Mouse (Mus musculus): Measurements from ENCODE around the gene Prkag2. TPM values are rescaled to one million over a fixed set of nuclear protein-coding genes. Genes with fewer than 3 reads are reported as not detected.

Prkag2 gene
- polyA plus RNA-seq, 2 experiments = 3.1 to 4.0 TPM

- H3K27me3 ChIP-seq (ENCODE audit: control insufficient read depth, insufficient read depth, low read length) = no peaks in the 10 kb centered on the region
- H3K9ac ChIP-seq (replicated peaks) = no peak overlapping the region
- DNase-seq (ENCODE audit: low read depth in 3 of 3, low spot score in 3 of 3) (peak; percentile 39 to 46 (median 41)), ATAC-seq (ENCODE audit: insufficient read depth) (peak; percentile 61)
- no peaks in the 10 kb centered on the region for H3K36me3 ChIP-seq (replicated peaks; ENCODE audit: control insufficient read depth, insufficient read depth, low read depth)
- no peak overlapping the region for H3K27ac ChIP-seq
- no peak overlapping the region for H3K4me3 ChIP-seq (ENCODE audit: insufficient read depth in 1 of 2, low read depth in 2 of 2, low read length in 2 of 2)
- no peaks in the 10 kb centered on the region for H3K9me3 ChIP-seq (ENCODE audit: control insufficient read depth, low read length)
- WGBS (ENCODE audit: insufficient replicate concordance) = 5% methylated on average over 9 of the region's 9 CpGs
- H3K4me1 ChIP-seq (replicated peaks; ENCODE audit: control insufficient read depth in 2 of 2, insufficient read depth in 2 of 2, low read length in 1 of 2) = peaks cover 0 to 6% of the 10 kb centered on the region in 2 experiments; a peak in 2 of 4 replicates
- H3K4me2 ChIP-seq (ENCODE audit: low read depth) = peak overlapping the region; percentile 33
- TF ChIP-seq CTCF (IDR thresholded peaks at IDR 0.05; ENCODE audit: low read depth) (peak; percentile 94), EP300 (IDR thresholded peaks at IDR 0.05; ENCODE audit: low read depth) (no peak)
These were observed 90.0 kb downstream of the Prkag2 start for GRCm38 (mm10) chr5:25010438-25010892.

- no peak overlapping the region for H3K9ac ChIP-seq (replicated peaks)
- no peak for TF ChIP-seq CTCF (IDR thresholded peaks at IDR 0.05; ENCODE audit: low read depth)
- TF ChIP-seq EP300 (IDR thresholded peaks at IDR 0.05; ENCODE audit: low read depth) = no peak
- peaks cover 0 to 6% of the 10 kb centered on the region in 2 experiments; a peak in 2 of 4 replicates for H3K4me1 ChIP-seq (replicated peaks; ENCODE audit: control insufficient read depth in 2 of 2, insufficient read depth in 2 of 2, low read length in 1 of 2)
- no peak overlapping the region for H3K4me3 ChIP-seq (ENCODE audit: insufficient read depth in 1 of 2, low read depth in 2 of 2, low read length in 2 of 2)
- no peak overlapping the region for H3K4me2 ChIP-seq (ENCODE audit: low read depth)
- DNase-seq (ENCODE audit: low read depth in 3 of 3, low spot score in 3 of 3) (no peak), ATAC-seq (ENCODE audit: insufficient read depth) (no peak)
- no peaks in the 10 kb centered on the region for H3K9me3 ChIP-seq (ENCODE audit: control insufficient read depth, low read length)
- 69% methylated on average over 3 of the region's 3 CpGs for WGBS (ENCODE audit: insufficient replicate concordance)
- H3K36me3 ChIP-seq (replicated peaks; ENCODE audit: control insufficient read depth, insufficient read depth, low read depth) = no peaks in the 10 kb centered on the region
- no peak overlapping the region for H3K27ac ChIP-seq
- no peaks in the 10 kb centered on the region for H3K27me3 ChIP-seq (ENCODE audit: control insufficient read depth, insufficient read depth, low read length)
These were observed 90.7 kb downstream of the Prkag2 start for GRCm38 (mm10) chr5:25009770-25010169.

GRCm38 (mm10) chr5:25008966-25009365 lies 91.5 kb downstream of the Prkag2 start:
- ATAC-seq (ENCODE audit: insufficient read depth) = no peak
- TF ChIP-seq CTCF (IDR thresholded peaks at IDR 0.05; ENCODE audit: low read depth) (no peak), EP300 (IDR thresholded peaks at IDR 0.05; ENCODE audit: low read depth) (no peak)
- Histone ChIP-seq H3K4me2 (ENCODE audit: low read depth) (no peak overlapping the region), H3K9ac (replicated peaks) (no peak overlapping the region), H3K27ac (no peak overlapping the region), H3K4me1 (replicated peaks; ENCODE audit: control insufficient read depth in 2 of 2, insufficient read depth in 2 of 2, low read length in 1 of 2) (peaks cover 0 to 6% of the 10 kb centered on the region in 2 experiments; a peak in 2 of 4 replicates), H3K27me3 (ENCODE audit: control insufficient read depth, insufficient read depth, low read length) (no peaks in the 10 kb centered on the region), H3K36me3 (replicated peaks; ENCODE audit: control insufficient read depth, insufficient read depth, low read depth) (no peaks in the 10 kb centered on the region), H3K4me3 (ENCODE audit: insufficient read depth in 1 of 2, low read depth in 2 of 2, low read length in 2 of 2) (no peak overlapping the region), H3K9me3 (ENCODE audit: control insufficient read depth, low read length) (no peaks in the 10 kb centered on the region)
- DNase-seq (ENCODE audit: low read depth in 3 of 3, low spot score in 3 of 3) = no peak
- 45% methylated on average over 3 of the region's 3 CpGs for WGBS (ENCODE audit: insufficient replicate concordance)

DNA sequence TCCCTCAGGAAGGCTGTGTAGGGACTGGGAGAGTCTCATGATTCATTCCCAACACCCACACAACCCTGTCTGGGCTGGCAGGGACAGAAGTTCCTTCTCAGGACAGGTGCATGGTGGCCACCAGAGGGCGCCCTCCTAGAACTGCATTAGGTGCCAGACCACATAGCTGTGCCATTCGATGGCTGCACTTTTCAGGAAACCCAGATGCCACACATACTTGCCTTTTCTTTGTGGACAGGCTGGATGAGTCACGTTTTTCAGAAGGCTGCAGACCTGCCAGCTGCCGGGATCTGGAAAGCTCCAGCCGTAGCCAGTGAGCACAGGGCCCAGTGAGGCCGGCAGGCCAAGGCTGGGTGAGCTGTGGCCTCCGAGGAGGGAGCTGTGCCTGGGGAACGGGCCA lies 93.6 kb downstream of the Prkag2 start:
- H3K27ac ChIP-seq = no peak overlapping the region
- DNase-seq (ENCODE audit: low read depth in 3 of 3, low spot score in 3 of 3) (peak; percentile 28 to 31 (median 30)), ATAC-seq (ENCODE audit: insufficient read depth) (peak; percentile 42; the same call in 1 of the 2 replicates)
- H3K9me3 ChIP-seq (ENCODE audit: control insufficient read depth, low read length) = no peaks in the 10 kb centered on the region
- WGBS (ENCODE audit: insufficient replicate concordance) = 43% methylated on average over 8 of the region's 8 CpGs
- no peak for TF ChIP-seq EP300 (IDR thresholded peaks at IDR 0.05; ENCODE audit: low read depth)
- TF ChIP-seq CTCF (IDR thresholded peaks at IDR 0.05; ENCODE audit: low read depth) = peak; percentile 96
- H3K36me3 ChIP-seq (replicated peaks; ENCODE audit: control insufficient read depth, insufficient read depth, low read depth) = no peaks in the 10 kb centered on the region
- H3K9ac ChIP-seq (replicated peaks) = no peak overlapping the region
- peaks cover 0 to 6% of the 10 kb centered on the region in 2 experiments; a peak in 2 of 4 replicates for H3K4me1 ChIP-seq (replicated peaks; ENCODE audit: control insufficient read depth in 2 of 2, insufficient read depth in 2 of 2, low read length in 1 of 2)
- no peak overlapping the region for H3K4me3 ChIP-seq (ENCODE audit: insufficient read depth in 1 of 2, low read depth in 2 of 2, low read length in 2 of 2)
- H3K4me2 ChIP-seq (ENCODE audit: low read depth) = no peak overlapping the region
- no peaks in the 10 kb centered on the region for H3K27me3 ChIP-seq (ENCODE audit: control insufficient read depth, insufficient read depth, low read length)

DNA sequence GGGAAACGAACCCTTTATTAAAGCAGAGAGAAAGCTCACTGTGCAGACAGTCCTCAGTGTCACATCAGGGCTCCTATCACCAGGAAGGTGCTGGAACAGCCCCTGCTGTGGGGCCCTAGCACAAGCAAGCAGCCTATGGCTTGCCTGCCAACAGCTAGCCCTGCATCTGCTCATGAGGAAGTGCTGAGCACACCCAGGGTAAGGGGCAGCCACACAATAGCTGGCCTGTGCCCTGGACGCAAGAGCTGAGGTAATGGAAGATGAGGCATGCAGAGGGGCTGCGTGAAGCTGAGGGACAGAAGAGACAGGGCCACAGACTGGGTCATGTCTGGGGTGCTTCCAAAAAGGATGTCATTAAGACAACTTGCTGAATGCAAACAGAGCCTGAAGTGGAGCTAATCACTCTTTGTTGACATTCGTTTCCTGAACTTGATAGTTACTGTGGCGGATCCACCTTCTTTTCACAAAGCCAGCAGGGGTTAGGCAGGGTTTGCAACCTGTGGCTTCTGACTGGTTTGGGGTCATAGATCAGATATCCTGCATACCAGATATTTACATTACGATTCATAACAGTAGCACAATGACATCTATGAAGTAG lies 94.8 kb downstream of the Prkag2 start:
- DNase-seq (ENCODE audit: low read depth in 3 of 3, low spot score in 3 of 3) = no peak
- Histone ChIP-seq H3K27ac (no peak overlapping the region), H3K4me2 (ENCODE audit: low read depth) (no peak overlapping the region), H3K9ac (replicated peaks) (no peak overlapping the region), H3K9me3 (ENCODE audit: control insufficient read depth, low read length) (no peaks in the 10 kb centered on the region), H3K27me3 (ENCODE audit: control insufficient read depth, insufficient read depth, low read length) (no peaks in the 10 kb centered on the region), H3K4me3 (ENCODE audit: insufficient read depth in 1 of 2, low read depth in 2 of 2, low read length in 2 of 2) (no peak overlapping the region), H3K4me1 (replicated peaks; ENCODE audit: control insufficient read depth in 2 of 2, insufficient read depth in 2 of 2, low read length in 1 of 2) (peaks cover 0 to 4% of the 10 kb centered on the region in 2 experiments; a peak in 1 of 4 replicates), H3K36me3 (replicated peaks; ENCODE audit: control insufficient read depth, insufficient read depth, low read depth) (no peaks in the 10 kb centered on the region)
- TF ChIP-seq EP300 (IDR thresholded peaks at IDR 0.05; ENCODE audit: low read depth) (no peak), CTCF (IDR thresholded peaks at IDR 0.05; ENCODE audit: low read depth) (no peak)
- ATAC-seq (ENCODE audit: insufficient read depth) = no peak
- WGBS (ENCODE audit: insufficient replicate concordance) = 9% methylated on average over 6 of the region's 6 CpGs
